Mouse (Mus musculus) stomach, embryonic 15.5 days (tissue): ENCODE data around the gene Camkk1. TPM values are rescaled to one million over a fixed set of nuclear protein-coding genes. Genes with fewer than 3 reads are reported as not detected.

ENCODE experiments used
- ATAC-seq: fragments of 200-750 bp; cut with Nextera tagmentation; 2 replicates; pipeline ENCODE4 v1.8.0; 2017; ENCODE audit warnings: low read depth, moderate number of reproducible peaks, moderate TSS enrichment; ENCODE audit not compliant: insufficient read depth, low FRiP score
- H3K27ac ChIP-seq: fragments of 300-500 bp; sonication (generic); 2 replicates; pipeline ENCODE4 v1.5.1; 2015; ENCODE audit warnings: mild to moderate bottlenecking, inconsistent platforms
- H3K27me3 ChIP-seq: fragments of 300-500 bp; sonication (generic); replicated peaks from 2 replicates; pipeline ENCODE4 v1.6.1; 2015; ENCODE audit warnings: inconsistent platforms
- H3K36me3 ChIP-seq: fragments of 300-500 bp; sonication (generic); 2 replicates; pipeline ENCODE4 v1.6.1; 2015; ENCODE audit warnings: inconsistent platforms
- H3K4me1 ChIP-seq: fragments of 300-500 bp; sonication (generic); 2 replicates; pipeline ENCODE4 v1.6.1; 2015; ENCODE audit warnings: inconsistent platforms
- H3K4me2 ChIP-seq: fragments of 300-500 bp; sonication (generic); 2 replicates; pipeline ENCODE4 v1.6.1; 2015; ENCODE audit warnings: mild to moderate bottlenecking, inconsistent platforms
- H3K4me3 ChIP-seq: fragments of 300-500 bp; sonication (generic); replicated peaks from 2 replicates; pipeline ENCODE4 v1.5.1; 2015; ENCODE audit warnings: inconsistent platforms
- H3K9ac ChIP-seq: fragments of 300-500 bp; sonication (generic); 2 replicates; pipeline ENCODE4 v1.6.1; 2015; ENCODE audit warnings: inconsistent platforms
- H3K9me3 ChIP-seq: fragments of 300-500 bp; sonication (generic); 2 replicates; pipeline ENCODE4 v1.6.1; 2016; ENCODE audit warnings: inconsistent platforms
- WGBS: fragments of 180-500 bp; shearing (Covaris S2); methylation state at CpG from one replicate; pipeline ENCODE4 v1.1.7; 2015; 5-methylcytosine and 5-hydroxymethylcytosine counted together
- polyA plus RNA-seq: library from polyadenylated mRNA; unstranded; fragments of >200 nt; fragmentation: Nextera tagmentation; extraction: Ambion mirVana; gene quantifications from 2 replicates; pipeline ENCODE4 v1.2.1, GENCODE M21; 2015

Camkk1 gene
- polyA plus RNA-seq, 1 experiment from 2014 or later = 10.6 TPM

GRCm38 (mm10) chr11:72997529-72998326, 21.1 kb upstream of the Camkk1 start:
- H3K4me3 ChIP-seq = no peak overlapping the region
- H3K4me1 ChIP-seq = peaks cover 18% of the 10 kb centered on the region
- no peaks in the 10 kb centered on the region for H3K27me3 ChIP-seq
- ATAC-seq = no peak
- no peak overlapping the region for H3K4me2 ChIP-seq
- 62% methylated on average over 13 of the region's 13 CpGs for WGBS
- no peak overlapping the region for H3K27ac ChIP-seq
- no peaks in the 10 kb centered on the region for H3K36me3 ChIP-seq
- H3K9me3 ChIP-seq = no peaks in the 10 kb centered on the region
- H3K9ac ChIP-seq = no peak overlapping the region

GRCm38 (mm10) chr11:72998771-72999170, 20.0 kb upstream of the Camkk1 start, which contains the start of gene P2rx1:
P2rx1 (plus strand) TSS chr11:72999103.
- peaks cover 17% of the 10 kb centered on the region for H3K4me1 ChIP-seq
- no peak within 1 kb of the TSS for H3K4me3 ChIP-seq
- 28% methylated on average over 8 of the region's 8 CpGs for WGBS
- H3K36me3 ChIP-seq = no peaks in the 10 kb centered on the region
- ATAC-seq = peak; percentile 47; the same call in 1 of the 2 replicates
- H3K9me3 ChIP-seq = no peaks in the 10 kb centered on the region
- H3K9ac ChIP-seq = no peak within 1 kb of the TSS
- H3K27me3 ChIP-seq = no peaks in the 10 kb centered on the region
- no peak within 1 kb of the TSS for H3K27ac ChIP-seq
- H3K4me2 ChIP-seq = no peak within 1 kb of the TSS

DNA sequence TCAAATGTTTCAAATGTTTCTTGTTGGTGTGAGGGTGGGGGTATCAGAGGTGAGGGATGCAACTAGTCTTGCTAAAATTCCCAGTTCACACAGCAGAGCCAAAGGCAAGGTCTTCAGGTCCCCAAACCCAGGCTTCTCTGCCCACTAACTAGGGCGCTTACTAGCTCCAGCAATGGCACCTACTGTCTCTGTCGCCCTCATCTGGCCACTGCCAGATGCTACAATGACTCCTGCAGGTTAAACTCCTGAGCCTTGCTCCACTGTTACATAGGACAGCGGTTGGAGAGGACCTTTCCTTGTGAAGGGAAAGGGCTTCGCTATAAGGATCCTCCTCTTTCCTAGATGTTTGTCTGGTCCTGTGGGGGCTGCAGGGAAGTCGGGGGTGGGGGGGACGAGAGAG, 17.8 kb upstream of the Camkk1 start:
- Histone ChIP-seq H3K9ac (no peak overlapping the region), H3K4me1 (peaks cover 17% of the 10 kb centered on the region), H3K4me3 (no peak overlapping the region), H3K27me3 (no peaks in the 10 kb centered on the region), H3K27ac (no peak overlapping the region), H3K4me2 (no peak overlapping the region), H3K36me3 (no peaks in the 10 kb centered on the region), H3K9me3 (no peaks in the 10 kb centered on the region)
- ATAC-seq = peak; percentile 24; the same call in 1 of the 2 replicates
- WGBS = 7% methylated on average over 6 of the region's 6 CpGs

DNA sequence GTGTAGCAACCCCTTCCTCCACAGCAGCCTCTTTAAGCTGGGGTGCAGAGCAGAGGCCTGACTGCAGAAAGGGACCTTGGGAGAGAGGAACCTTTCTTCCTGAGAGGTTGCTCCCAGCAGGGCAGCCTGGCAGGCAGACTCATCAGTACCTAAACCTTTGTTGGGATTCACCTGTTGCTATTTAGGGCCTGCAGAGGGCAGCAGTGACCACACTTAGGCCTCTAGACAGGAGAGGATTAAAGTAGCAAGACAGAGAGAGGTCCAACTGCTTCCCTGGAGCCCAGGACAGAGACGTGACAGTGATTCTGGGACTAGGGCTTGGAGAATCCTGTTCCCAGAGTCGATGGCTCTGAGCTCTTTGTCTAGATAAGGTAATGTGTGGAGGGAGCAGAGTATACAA, 12.4 kb upstream of the Camkk1 start:
- H3K4me1 ChIP-seq = peaks cover 5% of the 10 kb centered on the region; the same call in 1 of the 2 replicates
- 1% methylated on average over 2 of the region's 2 CpGs for WGBS
- no peak overlapping the region for H3K4me3 ChIP-seq
- H3K4me2 ChIP-seq = no peak overlapping the region
- no peaks in the 10 kb centered on the region for H3K27me3 ChIP-seq
- H3K27ac ChIP-seq = no peak overlapping the region
- H3K9ac ChIP-seq = no peak overlapping the region
- no peaks in the 10 kb centered on the region for H3K9me3 ChIP-seq
- peak; percentile 64; the same call in 1 of the 2 replicates for ATAC-seq
- H3K36me3 ChIP-seq = no peaks in the 10 kb centered on the region

- no peak overlapping the region for H3K4me2 ChIP-seq
- no peak for ATAC-seq
- no peak overlapping the region for H3K9ac ChIP-seq
- WGBS = 56% methylated on average over 3 of the region's 3 CpGs
- no peaks in the 10 kb centered on the region for H3K9me3 ChIP-seq
- H3K4me1 ChIP-seq = peaks cover 5% of the 10 kb centered on the region; the same call in 1 of the 2 replicates
- H3K27ac ChIP-seq = no peak overlapping the region
- no peaks in the 10 kb centered on the region for H3K36me3 ChIP-seq
- H3K4me3 ChIP-seq = no peak overlapping the region
- no peaks in the 10 kb centered on the region for H3K27me3 ChIP-seq
Observed at GRCm38 (mm10) chr11:73007113-73007512, 11.7 kb upstream of the Camkk1 start.

- Histone ChIP-seq H3K27ac (no peak overlapping the region), H3K9ac (no peak overlapping the region), H3K4me3 (no peak overlapping the region), H3K27me3 (no peaks in the 10 kb centered on the region), H3K4me1 (peaks cover 5% of the 10 kb centered on the region; the same call in 1 of the 2 replicates), H3K36me3 (no peaks in the 10 kb centered on the region), H3K4me2 (no peak overlapping the region), H3K9me3 (no peaks in the 10 kb centered on the region)
- no peak for ATAC-seq
- WGBS = 58% methylated on average over 11 of the region's 11 CpGs
Observed at GRCm38 (mm10) chr11:73007698-73008481, 10.9 kb upstream of the Camkk1 start.

DNA sequence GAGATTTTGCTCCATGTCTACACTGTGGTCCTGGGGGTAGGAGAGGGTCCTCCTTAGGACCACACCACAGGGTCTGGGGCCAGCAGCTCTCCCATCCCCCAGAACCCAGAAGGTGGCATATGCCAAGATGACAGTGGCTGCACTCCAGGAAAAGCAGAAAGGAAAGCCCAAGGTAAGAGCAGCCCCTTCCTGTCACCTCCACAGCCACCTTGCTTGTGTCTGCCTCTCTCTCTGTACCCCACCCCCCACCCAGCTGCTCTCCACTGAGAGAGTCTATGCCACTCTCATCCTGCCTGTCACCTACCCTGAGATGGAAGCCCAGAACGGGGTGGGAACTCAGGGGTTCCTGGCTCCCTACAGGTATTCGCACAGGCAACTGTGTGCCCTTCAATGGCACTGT, 10.0 kb upstream of the Camkk1 start:
- Histone ChIP-seq H3K9me3 (no peaks in the 10 kb centered on the region), H3K27ac (0 out of 2 replicates have a peak overlapping the region, but pooled peaks have one; percentile 18), H3K27me3 (no peaks in the 10 kb centered on the region), H3K36me3 (no peaks in the 10 kb centered on the region), H3K4me3 (no peak overlapping the region), H3K4me2 (no peak overlapping the region), H3K4me1 (peaks cover 5% of the 10 kb centered on the region; the same call in 1 of the 2 replicates), H3K9ac (no peak overlapping the region)
- ATAC-seq = no peak
- 55% methylated on average over 2 of the region's 2 CpGs for WGBS

GRCm38 (mm10) chr11:73009531-73010274, 9.1 kb upstream of the Camkk1 start:
- Histone ChIP-seq H3K9ac (no peak overlapping the region), H3K9me3 (no peaks in the 10 kb centered on the region), H3K4me1 (peaks cover 9% of the 10 kb centered on the region; the same call in 1 of the 2 replicates), H3K4me3 (peak overlapping the region; percentile 25), H3K4me2 (no peak overlapping the region), H3K36me3 (no peaks in the 10 kb centered on the region), H3K27me3 (no peaks in the 10 kb centered on the region), H3K27ac (0 out of 2 replicates have a peak overlapping the region, but pooled peaks have one; percentile 18)
- WGBS = 61% methylated on average over 13 of the region's 13 CpGs
- no peak for ATAC-seq

DNA sequence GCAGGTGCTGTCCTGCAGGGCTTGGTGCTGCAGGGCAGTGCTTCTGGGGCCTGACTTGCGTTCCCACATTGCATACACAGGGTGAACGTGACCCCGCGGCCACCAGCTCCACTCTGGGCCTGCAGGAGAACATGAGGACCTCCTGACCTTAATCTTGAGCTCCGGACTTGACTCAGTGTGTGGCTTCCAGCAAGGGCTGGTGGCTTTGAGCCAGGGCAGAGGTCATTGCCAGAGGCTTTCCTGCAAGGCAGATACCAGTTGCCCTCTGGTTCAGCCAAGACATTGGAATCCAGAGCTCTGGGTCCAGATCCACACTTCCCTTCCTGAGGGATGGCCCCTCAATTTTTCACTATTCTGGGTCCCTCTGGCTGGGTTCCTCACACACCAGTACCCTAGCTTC, 4.8 kb upstream of the Camkk1 start:
- WGBS = 75% methylated on average over 5 of the region's 5 CpGs
- no peak overlapping the region for H3K4me3 ChIP-seq
- no peak overlapping the region for H3K9ac ChIP-seq
- no peaks in the 10 kb centered on the region for H3K9me3 ChIP-seq
- no peaks in the 10 kb centered on the region for H3K36me3 ChIP-seq
- H3K27me3 ChIP-seq = no peaks in the 10 kb centered on the region
- peaks cover 25% of the 10 kb centered on the region for H3K4me1 ChIP-seq
- no peak overlapping the region for H3K4me2 ChIP-seq
- no peak overlapping the region for H3K27ac ChIP-seq
- no peak for ATAC-seq

- Histone ChIP-seq H3K27ac (peak overlapping the region; percentile 44; the same call in 1 of the 2 replicates), H3K36me3 (no peaks in the 10 kb centered on the region), H3K9ac (no peak overlapping the region), H3K4me3 (no peak overlapping the region), H3K9me3 (no peaks in the 10 kb centered on the region), H3K4me2 (no peak overlapping the region), H3K27me3 (0 out of 2 replicates have a peak, but pooled peaks cover 6% of the 10 kb centered on the region), H3K4me1 (peaks cover 34% of the 10 kb centered on the region)
- WGBS = 77% methylated on average over 4 of the region's 4 CpGs
- no peak for ATAC-seq
Observed at GRCm38 (mm10) chr11:73014831-73015344, 3.9 kb upstream of the Camkk1 start.

- Histone ChIP-seq H3K36me3 (no peaks in the 10 kb centered on the region), H3K4me1 (peaks cover 37% of the 10 kb centered on the region), H3K9me3 (no peaks in the 10 kb centered on the region), H3K9ac (no peak overlapping the region), H3K27me3 (peaks cover 11% of the 10 kb centered on the region; the same call in 1 of the 2 replicates), H3K4me3 (no peak overlapping the region), H3K4me2 (no peak overlapping the region), H3K27ac (peak overlapping the region; percentile 44; the same call in 1 of the 2 replicates)
- WGBS = 57% methylated on average over 5 of the region's 5 CpGs
- ATAC-seq = no peak
Observed at GRCm38 (mm10) chr11:73015391-73016102, 3.3 kb upstream of the Camkk1 start.
